ENCODE assay signal across 9 mouse cellular contexts in genomic region chr4:137489996-137490395, GRCm38 (mm10). TPM values are rescaled to one million over a fixed set of nuclear protein-coding genes. Genes with fewer than 3 reads are reported as not detected.
DNase-seq lines count a peak whose midpoint lies in the region; ATAC-seq and TF ChIP-seq lines count a peak whose summit lies in the region.
"Had no signal": no experiment of that assay in that cellular context is flagged by ENCODE, and none has a peak within 500 bp of the region (broad histone marks: within the 10 kb centered on the region; RNA-seq: fewer than 3 reads in every experiment).

No protein-coding gene starts in this region.

- ATAC-seq in midbrain, embryonic 13.5 days, result no peak
- ATAC-seq in midbrain, embryonic 15.5 days (replicated peaks), result no peak
- ATAC-seq in kidney, postnatal 0 days (replicated peaks; ENCODE audit: low FRiP score, low read depth), result no peak
- ATAC-seq in stomach, embryonic 15.5 days (ENCODE audit: insufficient read depth, low FRiP score, low read depth), result no peak

- TF ChIP-seq CTCF in kidney, postnatal 0 days (IDR thresholded peaks at IDR 0.05; ENCODE audit: low read depth), result no peak

- H3K4me2 ChIP-seq in midbrain, embryonic 13.5 days (replicated peaks), result no peak overlapping the region
- H3K4me2 ChIP-seq in midbrain, embryonic 15.5 days, result no peak overlapping the region
- no peak overlapping the region for H3K4me2 ChIP-seq in kidney, postnatal 0 days (ENCODE audit: low read length)
- no peak overlapping the region for H3K4me2 ChIP-seq in stomach, embryonic 15.5 days

- 0 out of 2 replicates have a peak, but pooled peaks cover 5% of the 10 kb centered on the region for H3K27me3 ChIP-seq in midbrain, embryonic 13.5 days
- H3K27me3 ChIP-seq in midbrain, embryonic 15.5 days (replicated peaks), result no peaks in the 10 kb centered on the region
- no peaks in the 10 kb centered on the region for H3K27me3 ChIP-seq in kidney, postnatal 0 days (ENCODE audit: insufficient read depth, low read length)
- no peaks in the 10 kb centered on the region for H3K27me3 ChIP-seq in stomach, embryonic 15.5 days (replicated peaks)

- no peak overlapping the region; the same call in 1 of the 2 replicates for H3K9ac ChIP-seq in midbrain, embryonic 13.5 days (replicated peaks)
- H3K9ac ChIP-seq in midbrain, embryonic 15.5 days, result no peak overlapping the region
- H3K9ac ChIP-seq in kidney, postnatal 0 days (ENCODE audit: low read depth, low read length), result no peak overlapping the region
- H3K9ac ChIP-seq in stomach, embryonic 15.5 days, result no peak overlapping the region

- no peak overlapping the region for H3K4me3 ChIP-seq in midbrain, embryonic 13.5 days (replicated peaks)
- no peak overlapping the region for H3K4me3 ChIP-seq in midbrain, embryonic 15.5 days
- H3K4me3 ChIP-seq in kidney, postnatal 0 days (replicated peaks; ENCODE audit: low read depth, low read length), result no peak overlapping the region
- no peak overlapping the region for H3K4me3 ChIP-seq in stomach, embryonic 15.5 days (replicated peaks)

- H3K36me3 ChIP-seq in midbrain, embryonic 13.5 days, result no peaks in the 10 kb centered on the region
- H3K36me3 ChIP-seq in midbrain, embryonic 15.5 days (replicated peaks), result no peaks in the 10 kb centered on the region
- H3K36me3 ChIP-seq in kidney, postnatal 0 days (ENCODE audit: insufficient read depth, low read length), result no peaks in the 10 kb centered on the region
- no peaks in the 10 kb centered on the region for H3K36me3 ChIP-seq in stomach, embryonic 15.5 days

- 61% methylated on average over 8 of the region's 8 CpGs for WGBS in midbrain, embryonic 13.5 days
- 67% methylated on average over 8 of the region's 8 CpGs for WGBS in midbrain, embryonic 15.5 days
- WGBS in kidney, postnatal 0 days, result 55% methylated on average over 8 of the region's 8 CpGs
- WGBS in stomach, embryonic 15.5 days, result 56% methylated on average over 8 of the region's 8 CpGs

- H3K27ac ChIP-seq in midbrain, embryonic 13.5 days, result 0 out of 2 replicates have a peak overlapping the region, but pooled peaks have one; percentile 39
- no peak overlapping the region for H3K27ac ChIP-seq in midbrain, embryonic 15.5 days
- H3K27ac ChIP-seq in kidney, postnatal 0 days, result peak overlapping the region; percentile 89; the same call in 1 of the 2 replicates
- H3K27ac ChIP-seq in stomach, embryonic 15.5 days, result peak overlapping the region; percentile 86

- peaks cover 52% of the 10 kb centered on the region for H3K4me1 ChIP-seq in midbrain, embryonic 13.5 days (replicated peaks)
- peaks cover 32% of the 10 kb centered on the region for H3K4me1 ChIP-seq in midbrain, embryonic 15.5 days
- H3K4me1 ChIP-seq in kidney, postnatal 0 days (replicated peaks; ENCODE audit: insufficient read depth, low read length), result peaks cover 49% of the 10 kb centered on the region
- peaks cover 67% of the 10 kb centered on the region for H3K4me1 ChIP-seq in stomach, embryonic 15.5 days

- H3K9me3 ChIP-seq in midbrain, embryonic 13.5 days, result no peaks in the 10 kb centered on the region
- no peaks in the 10 kb centered on the region for H3K9me3 ChIP-seq in midbrain, embryonic 15.5 days
- no peaks in the 10 kb centered on the region for H3K9me3 ChIP-seq in kidney, postnatal 0 days (replicated peaks; ENCODE audit: low read length)
- no peaks in the 10 kb centered on the region for H3K9me3 ChIP-seq in stomach, embryonic 15.5 days

- peak; percentile 70 for DNase-seq in adrenal gland, adult 2 months
- DNase-seq in adrenal gland, adult 18-20 months (ENCODE audit: low spot score in 2 of 2), result no peak
- peak; percentile 36 for DNase-seq in kidney, postnatal 0 days (ENCODE audit: low spot score)
- DNase-seq in layer of hippocampus, adult 8-10 months (ENCODE audit: low spot score in 2 of 2), result no peak
- no peak for DNase-seq in lung, postnatal 36 days

RNA-seq across cellular contexts. Expression of gene Hspg2, which starts 21.4 kb away (rescaled TPM):
- total RNA-seq in adrenal gland, adult 2 months (2021), result 100 to 1,000 TPM in 1 of 2 experiments, 10 to 100 TPM in 1; 87.4 to 150 TPM
- 122 and 125 TPM in 2 replicates for polyA plus RNA-seq in adrenal gland, adult 2 months (2012; rRNA removed)
- total RNA-seq in adrenal gland, adult 18-20 months (2021), result 100 to 1,000 TPM in 1 of 2 experiments, 10 to 100 TPM in 1; 79.7 to 122 TPM
- polyA plus RNA-seq in midbrain, embryonic 13.5 days (2015; fragmentation: Nextera tagmentation; extraction: Ambion mirVana), result 4.2 and 5.0 TPM in 2 replicates
- 4.0 and 4.1 TPM in 2 replicates for polyA plus RNA-seq in midbrain, embryonic 15.5 days (2015; fragmentation: Nextera tagmentation; extraction: Ambion mirVana)
- polyA plus RNA-seq in kidney, postnatal 0 days (2015; fragmentation: Nextera tagmentation; extraction: Ambion mirVana), result 31.3 and 34.0 TPM in 2 replicates
- polyA plus RNA-seq in stomach, embryonic 15.5 days (2015; fragmentation: Nextera tagmentation; extraction: Ambion mirVana), result 28.5 and 28.9 TPM in 2 replicates
- 1 to 10 TPM; 4.2 to 6.1 (median 5.6) TPM for total RNA-seq in layer of hippocampus, adult 8-10 months (2022)

RNA-seq across cellular contexts. Expression of gene 1700013G24Rik, which starts 36.9 kb away (rescaled TPM):
- not detected for total RNA-seq in adrenal gland, adult 2 months (2021)
- polyA plus RNA-seq in adrenal gland, adult 2 months (2012; rRNA removed), result not detected in 2 replicates
- total RNA-seq in adrenal gland, adult 18-20 months (2021), result not detected
- polyA plus RNA-seq in midbrain, embryonic 13.5 days (2015; fragmentation: Nextera tagmentation; extraction: Ambion mirVana), result not detected in 2 replicates
- polyA plus RNA-seq in midbrain, embryonic 15.5 days (2015; fragmentation: Nextera tagmentation; extraction: Ambion mirVana), result not detected in 2 replicates
- not detected in 2 replicates for polyA plus RNA-seq in kidney, postnatal 0 days (2015; fragmentation: Nextera tagmentation; extraction: Ambion mirVana)
- not detected in 2 replicates for polyA plus RNA-seq in stomach, embryonic 15.5 days (2015; fragmentation: Nextera tagmentation; extraction: Ambion mirVana)
- total RNA-seq in layer of hippocampus, adult 8-10 months (2022), result not detected
- total RNA-seq: left cerebral cortex, postnatal 25 days had no signal

RNA-seq across cellular contexts. Expression of gene Cela3b, which starts 59.7 kb away (rescaled TPM):
- not detected for total RNA-seq in adrenal gland, adult 2 months (2021)
- 0.16 and 0.33 TPM in 2 replicates for polyA plus RNA-seq in adrenal gland, adult 2 months (2012; rRNA removed)
- not detected for total RNA-seq in adrenal gland, adult 18-20 months (2021)
- polyA plus RNA-seq in midbrain, embryonic 13.5 days (2015; fragmentation: Nextera tagmentation; extraction: Ambion mirVana), result not detected in 2 replicates
- not detected in 2 replicates for polyA plus RNA-seq in midbrain, embryonic 15.5 days (2015; fragmentation: Nextera tagmentation; extraction: Ambion mirVana)
- not detected in 2 replicates for polyA plus RNA-seq in kidney, postnatal 0 days (2015; fragmentation: Nextera tagmentation; extraction: Ambion mirVana)
- polyA plus RNA-seq in stomach, embryonic 15.5 days (2015; fragmentation: Nextera tagmentation; extraction: Ambion mirVana), result 232 and 273 TPM in 2 replicates
- not detected for total RNA-seq in layer of hippocampus, adult 8-10 months (2022)
- total RNA-seq: left cerebral cortex, postnatal 25 days had no signal

Comparison
In these comparisons a context has a peak if more than half of its experiments do, and no peak if none do; other contexts are left out.
1. DNase-seq: peak in adrenal gland, adult 2 months (single experiment) and kidney, postnatal 0 days (single experiment); none in adrenal gland, adult 18-20 months (0 of 2), layer of hippocampus, adult 8-10 months (0 of 2) and lung, postnatal 36 days (single experiment).
2. RNA of gene Cela3b, which starts 59.7 kb away (polyA plus RNA-seq): 232 to 273 TPM in stomach, embryonic 15.5 days; 0.16 to 0.33 TPM in adrenal gland, adult 2 months, not detected in midbrain, embryonic 13.5 days, not detected in midbrain, embryonic 15.5 days and not detected in kidney, postnatal 0 days; every median in the first group is over 100 times any median in the second.